In genomic region chr13:83729331-83730009, GRCm38 (mm10) we compare ENCODE assay signal across 9 mouse cellular contexts.
DNase-seq lines count a peak whose midpoint lies in the region; ATAC-seq and TF ChIP-seq lines count a peak whose summit lies in the region.
"Had no signal": no experiment of that assay in that cellular context is flagged by ENCODE, and none has a peak within 500 bp of the region (broad histone marks: within the 10 kb centered on the region; RNA-seq: fewer than 3 reads in every experiment).

No protein-coding gene starts in this region.

- no peak for ATAC-seq in embryonic facial prominence, embryonic 15.5 days (ENCODE audit: insufficient number of reproducible peaks, low FRiP score, low TSS enrichment, low read depth)
- peak; percentile 27 for ATAC-seq in intestine, embryonic 15.5 days

- DNase-seq in gastrocnemius, adult 2 months, result no peak
- DNase-seq in gastrocnemius, postnatal 25 days, result no peak
- DNase-seq in adrenal gland, postnatal 14 days, result peak; percentile 68
- peak; percentile 86 for DNase-seq in left cerebral cortex, postnatal 4 days
- DNase-seq in retina, embryonic 14.5 days (ENCODE audit: low spot score), result peak; percentile 90
- no peak for DNase-seq in gastrocnemius, postnatal 36 days

- H3K9me3 ChIP-seq in embryonic facial prominence, embryonic 15.5 days (replicated peaks), result no peaks in the 10 kb centered on the region
- H3K9me3 ChIP-seq in intestine, embryonic 15.5 days, result no peaks in the 10 kb centered on the region

- peak overlapping the region; percentile 59 for H3K4me3 ChIP-seq in gastrocnemius, adult 2 months
- peak overlapping the region; percentile 58 for H3K4me3 ChIP-seq in embryonic facial prominence, embryonic 15.5 days (replicated peaks)
- peak overlapping the region; percentile 29 for H3K4me3 ChIP-seq in intestine, embryonic 15.5 days (replicated peaks)

- intact Hi-C loops in gastrocnemius, adult 2 months (cut with DNase I), result no loop called here
- intact Hi-C loops in left cerebral cortex, postnatal 4 days (cut with DNase I), result loop anchor here (10.0 kb wide), 1 partner anchor 835 kb away; no protein-coding TSS in a partner anchor
- intact Hi-C loops in gastrocnemius, postnatal 36 days (cut with DNase I), result no loop called here

- H3K4me1 ChIP-seq in embryonic facial prominence, embryonic 15.5 days, result peaks cover 22% of the 10 kb centered on the region
- H3K4me1 ChIP-seq in intestine, embryonic 15.5 days (replicated peaks), result peaks cover 12% of the 10 kb centered on the region; the same call in 1 of the 2 replicates

- under 1% methylated on average over 31 of the region's 33 CpGs for WGBS in embryonic facial prominence, embryonic 15.5 days
- WGBS in intestine, embryonic 15.5 days, result under 1% methylated on average over 33 of the region's 33 CpGs

- H3K27ac ChIP-seq in gastrocnemius, adult 2 months, result no peak overlapping the region
- H3K27ac ChIP-seq in embryonic facial prominence, embryonic 15.5 days (replicated peaks), result no peak overlapping the region
- no peak overlapping the region for H3K27ac ChIP-seq in intestine, embryonic 15.5 days
- H3K27ac ChIP-seq: liver, embryonic 14.5 days had no signal

- no peak overlapping the region for H3K9ac ChIP-seq in embryonic facial prominence, embryonic 15.5 days
- H3K9ac ChIP-seq in intestine, embryonic 15.5 days, result no peak overlapping the region
- H3K9ac ChIP-seq: liver, embryonic 14.5 days had no signal

- TF ChIP-seq CTCF in gastrocnemius, adult 2 months (IDR thresholded peaks at IDR 0.05), result no peak

- no peaks in the 10 kb centered on the region for H3K36me3 ChIP-seq in embryonic facial prominence, embryonic 15.5 days
- H3K36me3 ChIP-seq in intestine, embryonic 15.5 days, result no peaks in the 10 kb centered on the region

- H3K4me2 ChIP-seq in embryonic facial prominence, embryonic 15.5 days (replicated peaks), result peak overlapping the region; percentile 8; the same call in 1 of the 2 replicates
- peak overlapping the region; percentile 96 for H3K4me2 ChIP-seq in intestine, embryonic 15.5 days (replicated peaks)

- peaks cover 90% of the 10 kb centered on the region for H3K27me3 ChIP-seq in embryonic facial prominence, embryonic 15.5 days
- H3K27me3 ChIP-seq in intestine, embryonic 15.5 days (replicated peaks), result peaks cover 74% of the 10 kb centered on the region

Comparison
In these comparisons a context has a peak if more than half of its experiments do, and no peak if none do; other contexts are left out.
1. DNase-seq: peak in adrenal gland, postnatal 14 days (single experiment), left cerebral cortex, postnatal 4 days (single experiment) and retina, embryonic 14.5 days (single experiment); none in gastrocnemius, adult 2 months (single experiment), gastrocnemius, postnatal 25 days (single experiment) and gastrocnemius, postnatal 36 days (0 of 2).
2. Peak in every context shown above with its lines, with median percentiles within 50 percentile points of each other: H3K4me3 ChIP-seq.